Mouse (Mus musculus) skeletal muscle tissue, adult 2 months (tissue): ENCODE data around the gene Cycs.
"Not testable (repeated sequence)": the region's sequence is repeated elsewhere in the genome, so short reads cannot be mapped to it uniquely, and the experiment has no call there.

ENCODE experiments used
- DNase-seq: peaks from one replicate; pipeline ENCODE4 v3.0.0-alpha.2; 2012; ENCODE audit warnings: low read depth, low spot score

Cycs gene

DNA sequence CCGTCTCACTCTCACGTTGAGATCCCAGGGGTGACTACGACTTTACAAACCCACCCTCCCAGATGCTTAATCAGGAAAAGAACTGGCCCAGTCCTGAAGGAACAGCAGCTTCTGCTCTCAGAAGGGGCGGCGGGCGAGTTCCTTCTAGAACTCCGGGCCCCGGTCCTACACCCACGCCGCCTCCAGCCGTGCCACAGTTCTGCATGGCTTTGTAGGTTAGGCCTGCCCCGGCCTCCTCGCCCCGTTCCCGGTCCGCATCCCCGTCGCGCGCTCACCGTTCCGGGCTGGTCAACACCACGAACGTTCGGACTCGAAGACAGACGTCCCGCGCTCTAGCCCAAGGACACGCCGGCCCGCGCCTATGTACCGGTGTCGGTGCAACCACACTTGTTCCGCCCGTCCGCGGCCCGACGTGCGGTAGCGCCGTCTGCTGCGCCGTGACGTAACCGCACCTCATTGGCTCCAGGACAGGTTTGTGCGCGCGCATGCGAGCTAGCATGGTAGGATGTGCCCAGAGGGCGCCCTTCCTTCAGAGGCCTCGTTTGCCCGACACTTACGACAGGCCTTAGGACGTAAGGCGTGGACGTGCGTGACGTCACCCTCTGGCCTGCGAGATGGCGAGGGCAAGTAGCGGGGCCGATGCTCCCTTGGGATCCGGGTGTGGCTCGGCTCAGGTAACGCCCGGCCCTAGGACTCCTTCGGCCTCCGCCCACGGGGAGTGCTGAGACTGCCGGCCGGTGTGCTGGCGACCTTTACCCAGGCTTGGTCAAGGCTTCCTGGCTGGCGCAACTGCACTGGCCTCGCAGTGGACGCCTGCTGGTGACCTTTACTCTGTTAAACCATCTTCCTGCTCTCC lies at the start of gene Cycs:
Cycs (minus strand) TSS at position 398 of the 856 bp plus-strand sequence.
- peak; percentile 100 for DNase-seq

DNA sequence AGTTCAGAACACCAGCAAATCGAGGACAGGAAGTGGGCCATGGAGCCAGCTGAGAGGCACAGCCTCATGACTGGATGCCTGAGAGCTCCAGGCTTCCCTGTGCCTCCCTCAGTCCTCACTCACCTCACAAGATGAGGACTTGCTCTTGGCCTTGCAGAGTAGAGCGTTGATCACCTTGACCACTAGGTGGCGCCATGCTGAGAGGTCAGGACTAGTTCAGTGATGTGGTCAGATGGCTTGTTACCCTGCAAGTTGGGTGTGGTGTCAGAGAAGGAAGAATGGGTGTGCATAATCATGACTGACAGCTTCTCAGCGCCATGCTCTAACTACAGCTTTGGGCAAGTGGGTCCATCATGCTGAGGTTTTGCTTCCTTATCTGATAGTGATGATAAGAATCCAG lies 35.3 kb upstream of the Cycs start:
- DNase-seq: peak; percentile 38

DNA sequence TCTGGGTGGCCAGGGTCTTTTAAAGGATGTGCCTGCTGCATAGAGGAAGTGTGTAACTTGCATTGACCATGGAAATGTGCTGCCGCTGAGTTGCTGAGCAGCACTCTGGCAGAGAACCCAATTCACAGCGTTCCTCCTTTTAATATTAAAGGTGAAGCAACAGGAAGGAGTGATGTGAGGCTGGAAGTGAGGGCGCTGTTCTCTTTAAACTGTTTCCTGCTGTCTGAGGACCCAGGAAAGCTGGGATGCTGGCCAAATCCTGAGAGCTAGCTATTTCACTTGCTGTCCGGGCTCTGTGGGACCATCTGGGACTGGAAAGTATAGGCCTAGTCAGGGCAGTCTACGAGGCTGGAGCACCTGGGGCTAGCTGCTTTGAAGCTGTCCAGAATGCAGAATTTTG lies 32.2 kb upstream of the Cycs start:
- DNase-seq: no peak

DNA sequence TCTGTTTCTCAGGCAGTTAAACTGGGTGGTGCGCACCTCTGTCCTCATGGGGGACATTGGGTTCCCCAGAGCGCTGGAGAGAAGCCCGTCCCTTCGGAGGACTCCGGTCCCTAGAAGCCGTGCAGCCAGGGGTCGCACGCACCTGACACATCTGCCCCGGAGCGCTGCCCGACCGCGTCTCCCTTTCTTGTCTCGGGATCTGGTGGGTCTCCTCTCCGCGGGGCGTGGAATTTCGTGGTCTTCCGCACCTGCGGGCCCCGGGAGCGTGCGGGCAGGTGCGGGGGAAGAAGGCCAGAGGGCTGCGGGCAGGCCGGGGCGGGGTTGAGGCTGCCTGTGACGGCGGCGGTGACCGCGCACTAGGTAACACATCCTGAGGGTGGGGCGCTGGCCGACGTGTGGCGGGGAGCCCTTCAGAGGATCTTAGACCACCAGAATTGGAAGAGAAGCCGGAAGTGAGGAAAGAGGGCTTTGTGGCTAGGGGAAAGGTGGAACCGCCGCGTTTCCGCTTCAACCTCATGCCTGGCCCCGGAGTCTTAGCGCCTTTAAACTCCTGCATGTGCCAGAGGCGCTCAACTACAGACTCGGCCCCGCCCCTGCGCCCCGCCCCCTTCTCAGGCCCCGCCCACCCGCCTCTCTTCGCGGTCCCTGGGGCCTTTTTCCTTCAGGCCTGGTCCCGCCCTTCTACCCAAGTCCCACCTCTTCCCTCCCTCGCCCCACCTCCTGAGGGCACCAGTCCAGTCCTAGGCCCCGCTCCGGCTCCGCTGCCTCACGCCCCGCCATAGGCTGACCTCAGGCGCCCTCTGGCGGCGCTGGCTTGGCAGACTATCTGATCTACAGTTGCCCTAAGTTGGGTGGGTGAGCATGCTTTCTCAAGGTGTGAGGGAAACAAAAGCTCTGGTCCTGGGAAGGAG lies 30.2 kb upstream of the Cycs start, which contains the start of gene 4921507P07Rik:
4921507P07Rik (minus strand) TSS at position 332 of the 911 bp plus-strand sequence.
- peak; percentile 95 for DNase-seq

DNA sequence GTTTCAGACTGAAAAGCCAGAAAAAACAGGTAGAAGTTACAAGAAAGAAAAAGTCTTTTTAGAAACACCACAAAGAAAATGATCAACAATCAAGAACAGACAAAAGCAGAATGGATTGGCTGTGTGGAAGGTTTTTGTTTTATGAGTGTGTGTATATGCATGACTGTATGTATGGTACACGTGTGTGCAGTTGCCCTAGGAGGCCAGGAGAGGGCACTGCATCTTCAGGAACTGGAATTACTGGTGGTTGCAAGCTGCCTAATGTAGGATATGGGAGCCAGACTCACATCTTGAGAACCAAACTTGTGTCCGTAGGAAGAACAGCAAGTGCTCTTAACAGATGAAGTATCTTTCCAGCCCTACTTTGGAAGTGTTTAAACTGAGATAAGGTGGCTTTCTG lies 28.0 kb upstream of the Cycs start:
- no peak for DNase-seq

DNA sequence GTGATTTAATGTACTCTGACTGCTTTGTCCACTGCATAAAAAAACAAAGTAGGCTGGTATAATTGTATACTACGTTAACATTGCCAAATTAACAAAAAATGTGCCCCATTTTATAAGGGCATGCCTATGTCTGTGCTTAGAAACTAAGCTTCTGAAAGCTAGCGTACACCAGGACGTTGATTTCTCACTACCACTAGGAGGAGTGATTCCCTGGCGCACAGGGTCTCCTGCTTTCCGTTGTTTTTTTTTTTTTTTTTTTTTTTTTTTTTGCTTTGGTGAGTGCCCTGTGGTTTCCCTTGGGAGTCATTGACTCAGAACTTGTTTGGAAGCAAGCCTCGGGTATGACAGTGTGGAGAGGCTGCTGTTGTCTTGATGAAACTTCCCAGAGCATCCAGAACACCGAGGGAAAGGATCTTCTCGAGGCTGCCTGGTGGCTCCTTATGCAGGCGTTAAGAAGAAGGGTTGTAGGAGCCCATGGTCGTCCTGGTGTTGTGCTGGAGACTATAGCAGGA lies 27.1 kb upstream of the Cycs start:
- no peak for DNase-seq

DNA sequence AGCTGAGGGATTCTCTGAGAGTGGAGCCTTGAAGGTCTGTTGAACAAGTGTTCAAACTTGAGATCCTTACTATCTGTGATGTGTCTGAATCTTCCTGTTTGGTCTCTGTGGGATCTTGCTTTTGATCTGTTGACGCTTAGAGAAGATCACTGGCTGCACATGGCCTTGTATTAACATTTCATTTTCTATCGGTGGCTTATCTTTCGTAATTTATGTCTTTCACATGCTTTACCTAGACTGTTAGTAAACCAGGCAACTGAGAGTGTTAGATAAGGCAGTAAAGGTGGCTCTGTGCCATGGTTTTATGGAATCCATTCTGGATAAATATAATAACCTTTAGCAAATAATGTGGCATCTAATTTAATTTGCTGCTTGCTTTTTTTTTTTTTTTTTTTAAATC lies 23.9 kb upstream of the Cycs start:
- no peak for DNase-seq

DNA sequence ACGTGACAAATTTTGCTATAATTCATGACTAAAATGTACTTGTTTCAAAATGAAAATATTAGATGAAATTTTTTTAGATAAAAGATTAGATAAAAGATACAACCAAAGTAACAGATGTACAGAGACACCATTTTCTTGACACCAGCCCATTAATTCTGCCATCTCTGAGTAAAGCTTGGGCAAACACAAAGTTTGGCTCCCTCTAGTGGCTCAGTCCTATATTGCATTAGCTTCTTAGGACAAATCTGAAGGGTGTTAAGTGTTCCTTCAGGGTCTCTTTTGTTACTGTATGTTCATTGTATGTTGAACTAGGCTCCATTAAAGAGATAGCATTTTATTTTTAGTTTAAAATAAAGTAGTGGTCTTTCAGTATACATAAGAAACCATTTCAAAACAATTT lies 21.9 kb upstream of the Cycs start:
- DNase-seq: peak; percentile 47

DNA sequence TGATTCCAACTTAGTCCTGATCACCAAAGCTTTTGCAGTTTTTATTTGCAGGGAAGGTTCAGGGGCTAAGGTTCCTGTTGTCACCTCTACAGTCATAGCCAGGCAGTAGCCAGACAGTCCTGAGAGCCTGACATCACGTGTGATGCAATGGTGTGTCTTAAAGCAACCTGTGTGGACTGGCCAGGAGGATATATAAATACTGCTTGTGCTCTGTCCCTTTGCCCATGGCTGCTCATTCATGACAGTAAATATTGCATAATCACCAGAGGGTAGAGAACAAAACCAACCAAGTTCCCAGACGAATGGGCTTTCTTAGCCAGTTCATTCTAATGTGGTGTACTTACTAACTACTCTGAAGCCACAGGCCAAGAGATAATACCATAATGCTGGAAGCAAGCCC lies 21.1 kb upstream of the Cycs start:
- no peak for DNase-seq

DNA sequence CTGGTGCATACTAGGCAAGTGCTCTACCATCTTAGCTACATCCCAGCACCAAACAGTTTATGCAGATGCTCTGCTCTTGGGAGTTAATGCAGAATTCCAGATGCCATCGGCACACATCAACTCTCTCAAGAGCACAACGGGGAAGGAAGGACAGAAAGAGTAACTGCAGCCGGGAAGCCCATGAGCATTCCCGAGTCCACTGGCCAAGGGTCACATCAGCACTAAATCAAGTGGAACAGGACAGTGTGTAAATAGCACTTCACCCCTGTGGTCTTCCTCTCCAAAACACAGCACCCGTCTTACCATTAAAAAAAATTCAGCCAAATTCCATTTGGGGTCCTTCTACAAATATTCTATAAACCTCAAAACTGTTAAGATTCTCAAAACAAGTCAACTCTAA lies 20.0 kb upstream of the Cycs start:
- no peak for DNase-seq

DNA sequence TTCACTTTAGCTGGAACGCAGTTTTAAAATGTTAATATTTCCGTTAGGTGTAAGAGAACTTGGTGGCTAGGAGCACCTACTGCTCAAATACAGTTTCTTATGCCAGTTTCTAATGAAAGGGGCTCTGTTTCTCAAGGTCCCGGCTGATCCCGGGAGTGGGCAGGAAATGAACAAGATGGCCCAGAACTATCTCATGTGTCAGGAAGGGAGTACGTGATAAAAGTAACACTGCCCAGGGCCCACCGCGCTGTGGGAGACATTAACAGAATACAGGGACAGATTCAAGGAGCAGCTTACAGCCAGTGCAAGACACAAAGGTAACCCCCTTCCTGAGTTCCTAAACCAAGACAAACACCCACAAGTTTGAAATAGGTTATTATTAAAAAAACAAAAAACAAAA lies 19.4 kb upstream of the Cycs start:
- DNase-seq: no peak

DNA sequence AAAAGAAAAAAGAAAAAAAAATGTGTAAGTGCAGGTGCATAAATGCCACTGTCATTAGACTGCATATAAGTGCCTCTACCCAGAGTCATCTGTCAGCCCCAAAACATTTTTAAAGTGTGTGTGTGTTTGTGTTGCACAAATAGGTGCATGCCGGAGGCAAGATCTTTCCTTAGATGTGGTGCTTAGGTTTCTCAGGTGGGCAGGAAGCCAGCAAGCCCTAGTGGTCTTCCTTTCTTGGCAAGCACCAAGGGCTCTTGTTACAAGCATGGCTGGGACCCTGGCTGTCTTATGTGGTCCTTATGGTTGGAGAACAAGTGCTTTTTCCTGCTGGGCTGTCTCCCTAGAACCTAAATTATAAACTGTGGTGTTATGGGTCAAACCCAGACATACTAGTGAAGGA lies 5.3 kb upstream of the Cycs start:
- no peak for DNase-seq

DNA sequence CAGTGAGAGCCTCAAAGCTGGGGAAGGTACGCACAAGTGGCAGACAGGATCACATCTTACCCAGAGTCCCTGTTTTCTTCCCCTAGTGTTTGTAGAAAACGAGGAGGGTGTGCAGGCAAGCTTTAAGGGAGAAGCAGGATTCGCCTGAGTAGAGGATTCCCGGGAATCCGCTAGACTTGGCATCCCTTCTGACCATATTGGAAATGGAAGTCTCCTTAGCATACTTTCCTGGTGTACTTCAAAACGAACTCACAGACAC lies 588 bp upstream of the Cycs start:
- DNase-seq: no peak

DNA sequence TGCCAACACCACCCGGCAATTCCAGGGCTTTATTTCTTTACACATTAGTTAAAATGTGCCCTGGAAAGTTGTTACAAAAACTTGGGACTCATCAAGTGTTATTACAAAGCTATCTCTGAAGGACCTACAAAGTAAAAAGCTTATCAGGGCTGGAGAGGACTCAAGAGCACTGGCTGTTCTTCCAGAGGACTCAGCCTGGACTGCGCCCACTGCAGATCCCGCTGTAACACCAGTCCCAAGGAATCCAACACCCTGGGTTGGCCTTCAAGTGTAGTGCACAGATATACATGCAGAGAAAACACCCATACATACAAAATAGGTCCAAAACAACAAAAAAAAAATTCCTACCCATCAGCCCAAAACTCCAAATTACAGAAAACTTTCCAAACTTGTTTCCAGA lies 2.7 kb downstream of the Cycs start:
- DNase-seq: no peak

DNA sequence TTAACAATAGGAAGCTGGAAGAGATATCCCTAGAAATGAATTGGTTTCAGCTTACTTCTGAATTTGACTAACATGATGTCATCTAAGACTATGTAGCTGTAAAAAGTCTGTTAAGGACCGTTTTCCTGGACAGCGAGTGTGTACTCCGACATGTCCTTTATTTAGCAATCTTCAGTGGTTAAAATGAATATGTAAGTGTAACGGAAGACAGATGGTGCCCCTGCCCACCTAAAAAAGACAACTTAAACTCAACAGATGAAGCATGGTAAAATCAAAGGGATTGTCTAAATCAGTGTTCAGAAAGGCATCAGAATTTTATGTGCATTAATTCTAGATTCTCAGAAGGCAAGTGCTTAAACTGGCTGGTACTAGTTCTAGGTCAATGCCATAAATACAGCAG lies 3.9 kb downstream of the Cycs start:
- DNase-seq: no peak

DNA sequence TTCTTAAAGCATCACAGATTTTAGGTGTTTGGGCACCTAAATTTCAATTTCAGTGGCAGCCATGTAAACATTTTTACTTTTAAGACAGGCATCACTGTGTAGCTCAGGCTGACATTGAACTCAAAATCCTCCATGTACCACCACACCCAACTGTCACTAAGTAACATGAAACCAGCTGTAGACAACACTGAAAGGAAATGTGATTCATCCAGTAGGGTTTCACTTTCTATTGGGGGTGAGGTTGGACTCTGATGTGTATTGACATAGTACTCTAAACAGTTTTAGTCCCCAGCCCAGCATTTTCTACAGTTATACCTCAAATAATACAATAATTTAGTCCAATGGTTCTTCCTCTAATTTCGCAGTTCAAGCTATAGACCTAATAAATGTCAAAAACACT lies 5.6 kb downstream of the Cycs start:
- no peak for DNase-seq

DNA sequence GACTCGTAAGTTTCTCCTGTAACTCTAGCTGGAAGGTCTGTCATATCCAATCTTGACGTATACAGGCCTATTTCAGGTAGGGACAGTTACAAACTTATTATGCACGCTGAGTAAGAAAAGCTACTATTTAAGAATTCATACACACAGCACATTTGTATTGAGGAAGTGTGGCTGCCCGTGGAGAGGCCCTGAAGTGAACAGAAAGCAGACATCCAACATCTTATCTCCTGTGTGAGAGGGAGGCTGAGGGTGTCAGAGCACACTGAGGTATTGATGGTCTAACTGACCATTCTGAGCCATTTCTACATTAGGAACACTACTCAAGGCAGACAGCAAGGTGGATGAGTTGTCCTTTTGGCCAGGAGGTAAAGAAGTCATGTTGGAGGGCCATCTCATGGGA lies 7.5 kb downstream of the Cycs start:
- DNase-seq: no peak

DNA sequence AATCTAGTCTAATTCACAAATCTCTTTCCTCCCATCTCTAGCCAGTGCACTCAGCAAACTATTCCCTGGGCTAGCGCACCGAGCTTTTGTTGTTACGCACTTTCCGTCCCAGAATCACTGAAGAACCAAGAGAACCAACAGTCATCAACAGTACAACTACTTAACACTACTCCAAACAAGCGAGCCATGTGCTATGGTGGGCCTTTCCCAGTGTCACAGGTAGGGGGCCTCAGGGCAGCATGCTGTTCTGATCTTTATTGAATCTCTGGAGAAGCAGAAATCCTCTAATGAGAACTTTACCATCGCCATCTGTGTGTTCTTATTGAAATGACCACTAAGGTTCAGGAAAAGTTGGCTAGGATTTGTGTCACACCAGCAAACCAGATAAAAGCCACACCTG lies 8.8 kb downstream of the Cycs start:
- no peak for DNase-seq

DNA sequence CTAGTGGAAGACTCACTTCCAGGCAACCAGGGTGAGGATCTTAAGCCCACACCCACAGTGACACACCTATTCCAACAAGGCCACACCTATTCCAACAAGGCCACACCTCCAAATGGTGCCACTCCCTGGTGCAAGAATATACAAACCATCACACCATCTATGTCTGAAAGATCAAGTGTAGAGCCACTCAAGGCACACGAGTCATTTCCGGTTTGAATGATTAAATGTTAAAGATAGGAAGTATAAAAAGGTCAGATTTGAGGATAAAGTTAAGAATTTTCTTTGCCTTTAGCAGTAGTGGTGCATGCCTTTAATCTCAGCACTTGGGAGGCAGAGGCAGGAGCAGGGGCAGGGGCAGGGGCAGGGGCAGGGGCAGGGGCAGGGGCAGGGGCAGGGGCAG lies 12.1 kb downstream of the Cycs start:
- not testable (repeated sequence) for DNase-seq

DNA sequence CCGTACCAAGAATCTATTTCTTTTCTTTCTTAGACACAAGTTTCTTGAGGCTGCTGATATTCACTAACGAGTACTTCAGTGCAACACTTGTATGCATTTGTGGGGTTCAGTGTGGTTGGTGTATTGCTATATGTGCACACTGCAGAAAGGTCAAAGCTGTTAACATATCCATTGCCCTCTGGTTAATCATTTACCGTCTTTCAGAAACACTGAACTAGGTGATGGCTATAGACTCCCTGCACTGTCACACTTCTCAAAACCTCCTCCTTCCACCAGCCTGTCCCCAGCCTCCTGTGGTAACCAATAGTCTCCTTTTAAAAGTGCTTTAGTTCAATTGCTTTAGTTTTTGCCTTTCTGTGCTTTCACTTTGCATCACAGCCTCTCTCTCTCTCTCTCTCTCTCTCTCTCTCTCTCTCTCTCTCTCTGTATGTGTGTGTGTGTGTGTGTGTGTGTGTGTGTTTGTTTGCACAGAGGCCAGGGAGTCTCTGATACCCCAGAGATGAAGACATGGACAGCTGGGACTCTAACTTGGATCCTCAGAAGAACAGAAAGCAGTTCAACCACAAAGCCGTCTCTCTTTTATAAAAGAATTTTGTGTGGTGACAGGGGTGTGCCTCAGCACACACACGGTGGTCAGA lies 13.3 kb downstream of the Cycs start:
- DNase-seq: no peak

DNA sequence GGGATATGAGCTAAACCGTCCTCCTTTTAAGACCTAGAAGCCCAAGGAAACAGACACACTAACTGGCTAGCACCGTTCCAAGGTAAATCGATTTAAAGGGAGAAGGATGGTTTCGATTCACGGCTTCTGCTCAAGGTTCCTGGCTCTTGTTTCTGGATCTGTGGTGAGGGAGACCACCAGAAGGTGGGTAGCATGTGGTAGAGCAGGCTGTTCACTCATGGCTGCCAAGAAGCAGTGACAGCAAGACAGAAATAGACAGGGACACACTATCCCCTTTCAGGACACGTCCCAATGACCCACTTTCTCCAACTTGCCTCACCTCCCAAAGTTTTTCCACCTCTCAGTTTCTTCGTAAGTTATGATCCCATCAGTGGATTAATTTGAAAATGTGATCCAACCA lies 16.5 kb downstream of the Cycs start:
- no peak for DNase-seq

DNA sequence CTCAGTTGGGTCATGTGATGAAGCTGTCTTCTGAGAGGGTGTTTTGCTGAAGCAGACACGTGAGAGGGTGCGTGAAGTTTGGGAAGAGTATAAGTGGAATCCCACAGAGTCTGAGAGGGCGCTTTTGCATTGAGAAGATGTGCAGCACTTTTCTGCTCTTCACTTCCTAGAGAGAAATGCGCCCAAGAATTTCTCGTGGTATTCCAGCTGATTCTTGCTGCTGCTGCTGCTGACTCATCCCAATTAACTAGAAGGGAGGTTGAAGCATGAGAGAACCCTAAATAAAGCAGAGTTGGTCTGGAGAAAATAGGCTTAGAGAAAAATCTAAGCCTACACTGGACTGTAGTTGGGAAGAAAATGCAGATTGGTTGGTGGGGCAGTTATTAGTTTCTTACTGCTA lies 17.3 kb downstream of the Cycs start:
- no peak for DNase-seq
